Mouse (Mus musculus): ENCODE data around the gene Syt12.

GRCm38 (mm10) chr19:4511116-4511841 is 34.0 kb upstream of the Syt12 start:
- no peak for TF ChIP-seq CTCF (IDR thresholded peaks at IDR 0.05; ENCODE audit: low read depth)
- TF ChIP-seq EP300 (IDR thresholded peaks at IDR 0.05; ENCODE audit: low read depth), result no peak
